Mouse (Mus musculus) ES-E14 (cell line): ENCODE data around the gene Pdzd3.
"Not testable (repeated sequence)": the region's sequence is repeated elsewhere in the genome, so short reads cannot be mapped to it uniquely, and the experiment has no call there.

ENCODE experiments used
- CHD2 ChIP-seq: IDR thresholded peaks from 2 replicates; pipeline ENCODE4 v1.6.1; 2014; ENCODE audit warnings: mild to moderate bottlenecking, low read depth, low read length, inconsistent platforms
- HCFC1 ChIP-seq: IDR thresholded peaks from 2 replicates; pipeline ENCODE4 v1.6.1; 2012; ENCODE audit warnings: low read length, inconsistent platforms, borderline replicate concordance; ENCODE audit not compliant: insufficient read depth
- ZC3H11A ChIP-seq: IDR thresholded peaks from 2 replicates; pipeline ENCODE4 v1.6.1; 2012; ENCODE audit warnings: low read depth, mild to moderate bottlenecking, inconsistent platforms, low read length, borderline replicate concordance
- ZNF384 ChIP-seq: IDR thresholded peaks from 2 replicates; pipeline ENCODE4 v1.6.1; 2012; ENCODE audit warnings: low read depth, low read length, inconsistent platforms

DNA sequence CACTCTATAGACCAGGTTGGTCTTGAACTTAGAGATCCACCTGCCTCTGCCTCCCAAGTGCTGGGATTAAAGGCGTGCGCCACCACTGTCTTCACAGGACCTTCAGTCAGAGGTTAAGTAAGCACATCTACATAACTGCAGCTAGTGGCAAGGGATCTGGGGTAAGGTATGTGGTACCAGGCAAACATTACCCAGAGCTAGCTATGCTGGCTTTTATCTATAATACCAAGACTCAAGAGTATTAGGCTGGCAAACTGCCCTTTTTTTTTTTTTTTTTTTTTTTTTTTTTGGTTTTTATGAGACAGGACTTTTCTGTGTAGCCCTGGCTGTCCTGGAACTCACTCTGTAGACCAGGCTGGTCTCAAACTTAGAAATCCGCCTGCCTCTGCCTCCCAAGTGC is 48.7 kb upstream of the Pdzd3 start:
- TF ChIP-seq CHD2, ZC3H11A, HCFC1, ZNF384: not testable (repeated sequence)
